Mouse (Mus musculus) embryonic facial prominence, embryonic 10.5 days (tissue): Measurements from ENCODE around the gene Tcf12. TPM values are rescaled to one million over a fixed set of nuclear protein-coding genes. Genes with fewer than 3 reads are reported as not detected.

Experiments
- DNase-seq: peaks from one replicate; pipeline ENCODE4 v3.0.0-alpha.2; 2017; ENCODE audit warnings: low spot score
- H3K27ac ChIP-seq: fragments of 300-500 bp; sonication (generic); replicated peaks from 2 replicates; pipeline ENCODE4 v1.5.1; 2016; ENCODE audit warnings: mild to moderate bottlenecking
- H3K27me3 ChIP-seq: fragments of 300-500 bp; sonication (generic); replicated peaks from 2 replicates; pipeline ENCODE4 v1.6.1; 2016; ENCODE audit warnings: low read depth, mild to moderate bottlenecking; ENCODE audit not compliant: poor library complexity, severe bottlenecking
- H3K36me3 ChIP-seq: fragments of 300-500 bp; sonication (generic); replicated peaks from 2 replicates; pipeline ENCODE4 v1.6.1; 2016; ENCODE audit warnings: mild to moderate bottlenecking, moderate library complexity
- H3K4me1 ChIP-seq: fragments of 300-500 bp; sonication (generic); 2 replicates; pipeline ENCODE4 v1.6.1; 2016
- H3K4me3 ChIP-seq: fragments of 300-500 bp; sonication (generic); 2 replicates; pipeline ENCODE4 v1.5.1; 2016; ENCODE audit warnings: mild to moderate bottlenecking, moderate library complexity
- H3K9me3 ChIP-seq: fragments of 300-500 bp; sonication (generic); 2 replicates; pipeline ENCODE4 v1.6.1; 2016; ENCODE audit warnings: mild to moderate bottlenecking
- WGBS: fragments of 180-500 bp; shearing (Covaris S2); methylation state at CpG from one replicate; pipeline ENCODE4 v1.1.7; 2016; 5-methylcytosine and 5-hydroxymethylcytosine counted together
- polyA plus RNA-seq: library from polyadenylated mRNA; unstranded; fragments of >200 nt; fragmentation: Nextera tagmentation; extraction: Ambion mirVana; gene quantifications from 2 replicates; pipeline ENCODE4 v1.2.1, GENCODE M21; 2016

Tcf12 gene
- polyA plus RNA-seq, 1 experiment from 2014 or later = 169 TPM

DNA sequence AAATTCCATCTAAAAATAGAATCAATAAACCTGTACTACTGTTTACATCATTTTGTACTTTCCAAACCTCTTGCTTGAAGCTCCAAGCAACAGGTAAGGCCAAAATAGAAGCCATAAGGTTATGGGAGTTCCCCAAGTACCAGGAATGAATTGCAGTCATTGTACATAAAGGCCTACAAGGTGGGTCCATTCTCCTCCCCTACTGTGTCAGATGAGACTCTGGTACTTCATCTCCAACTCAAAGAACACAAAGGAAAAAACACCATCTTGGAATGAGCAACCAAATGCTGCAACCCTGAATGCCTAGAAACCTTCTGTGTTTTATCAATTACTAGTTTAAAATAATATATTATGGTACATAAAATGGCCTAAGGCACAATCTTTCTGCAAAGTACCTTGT is 45.5 kb downstream of the Tcf12 start:
- no peak for DNase-seq
- Histone ChIP-seq H3K36me3 (peaks cover 8% of the 10 kb centered on the region), H3K9me3 (no peaks in the 10 kb centered on the region), H3K4me3 (no peak overlapping the region), H3K27me3 (no peaks in the 10 kb centered on the region), H3K4me1 (no peaks in the 10 kb centered on the region), H3K27ac (no peak overlapping the region)

DNA sequence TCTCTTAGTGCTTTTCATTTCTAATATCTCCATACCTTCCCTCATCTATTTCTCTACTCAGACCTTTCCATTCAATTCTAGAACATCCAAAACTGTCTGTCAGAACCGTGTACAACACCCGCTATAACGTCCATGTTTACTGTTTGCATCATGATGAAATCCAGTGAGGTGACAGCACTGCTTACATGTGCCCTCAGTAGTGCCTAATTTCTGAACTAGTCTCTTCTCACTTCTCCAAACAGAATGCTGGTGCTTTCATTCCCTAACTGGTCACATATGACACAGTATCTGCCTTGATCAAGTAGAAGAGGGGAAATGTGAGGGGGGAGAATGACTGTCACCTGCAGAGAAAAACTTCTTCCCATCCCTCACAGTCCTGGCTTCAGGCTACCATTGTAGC is 58.5 kb downstream of the Tcf12 start:
- Histone ChIP-seq H3K4me3 (no peak overlapping the region), H3K9me3 (no peaks in the 10 kb centered on the region), H3K27ac (no peak overlapping the region), H3K4me1 (0 out of 2 replicates have a peak, but pooled peaks cover 3% of the 10 kb centered on the region), H3K27me3 (no peaks in the 10 kb centered on the region), H3K36me3 (peaks cover 5% of the 10 kb centered on the region; the same call in 1 of the 2 replicates)
- DNase-seq = no peak
- 89% methylated on average over 3 of the region's 3 CpGs for WGBS

- H3K4me3 ChIP-seq = no peak overlapping the region
Observed at GRCm38 (mm10) chr9:72040156-72040555, 71.5 kb downstream of the Tcf12 start.

GRCm38 (mm10) chr9:72039369-72039768 is 72.3 kb downstream of the Tcf12 start:
- Histone ChIP-seq H3K36me3 (no peaks in the 10 kb centered on the region), H3K4me3 (no peak overlapping the region), H3K9me3 (no peaks in the 10 kb centered on the region), H3K27me3 (no peaks in the 10 kb centered on the region), H3K27ac (no peak overlapping the region), H3K4me1 (no peaks in the 10 kb centered on the region; the same call in 1 of the 2 replicates)
- no peak for DNase-seq
- 90% methylated on average over 2 of the region's 2 CpGs for WGBS

More at GRCm38 (mm10) chr9:72040156-72040555, 71.5 kb downstream of the Tcf12 start:
- no peak for DNase-seq
- Histone ChIP-seq H3K27ac (no peak overlapping the region), H3K9me3 (no peaks in the 10 kb centered on the region), H3K4me1 (no peaks in the 10 kb centered on the region; the same call in 1 of the 2 replicates), H3K27me3 (no peaks in the 10 kb centered on the region), H3K36me3 (no peaks in the 10 kb centered on the region)

- Histone ChIP-seq H3K4me3 (no peak overlapping the region), H3K36me3 (no peaks in the 10 kb centered on the region), H3K9me3 (no peaks in the 10 kb centered on the region), H3K27me3 (no peaks in the 10 kb centered on the region), H3K4me1 (no peaks in the 10 kb centered on the region; the same call in 1 of the 2 replicates), H3K27ac (no peak overlapping the region)
- WGBS = 85% methylated on average over 2 of the region's 2 CpGs
- DNase-seq = no peak
Observed at GRCm38 (mm10) chr9:72037059-72037516, 74.6 kb downstream of the Tcf12 start.

GRCm38 (mm10) chr9:72036257-72036656 is 75.4 kb downstream of the Tcf12 start:
- Histone ChIP-seq H3K27ac (no peak overlapping the region), H3K27me3 (no peaks in the 10 kb centered on the region), H3K4me3 (no peak overlapping the region), H3K9me3 (no peaks in the 10 kb centered on the region), H3K36me3 (no peaks in the 10 kb centered on the region), H3K4me1 (no peaks in the 10 kb centered on the region; the same call in 1 of the 2 replicates)
- 93% methylated on average over 3 of the region's 3 CpGs for WGBS
- no peak for DNase-seq

DNA sequence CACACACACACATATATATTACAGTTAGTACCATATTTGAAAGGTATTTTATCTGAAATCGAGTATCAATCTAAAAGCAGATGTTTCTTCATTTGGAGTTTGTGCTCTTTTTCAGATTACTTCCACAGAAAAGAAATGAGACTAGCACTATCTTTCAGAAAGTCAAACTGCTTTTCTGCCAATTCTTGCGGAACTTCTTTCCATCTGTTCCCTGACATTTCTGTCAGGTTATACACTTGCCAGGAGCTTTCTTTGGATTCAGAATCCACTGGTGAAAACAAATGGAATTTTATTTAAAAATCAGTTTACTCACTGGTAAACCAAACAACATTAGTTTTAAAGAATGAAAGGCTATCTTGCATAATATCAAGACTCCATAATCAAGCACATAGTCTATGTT is 78.4 kb downstream of the Tcf12 start:
- Histone ChIP-seq H3K27ac (no peak overlapping the region), H3K4me1 (0 out of 2 replicates have a peak, but pooled peaks cover 2% of the 10 kb centered on the region), H3K36me3 (no peaks in the 10 kb centered on the region), H3K27me3 (no peaks in the 10 kb centered on the region), H3K4me3 (no peak overlapping the region), H3K9me3 (no peaks in the 10 kb centered on the region)
- no peak for DNase-seq
- WGBS = 95% methylated on average over 2 of the region's 2 CpGs

DNA sequence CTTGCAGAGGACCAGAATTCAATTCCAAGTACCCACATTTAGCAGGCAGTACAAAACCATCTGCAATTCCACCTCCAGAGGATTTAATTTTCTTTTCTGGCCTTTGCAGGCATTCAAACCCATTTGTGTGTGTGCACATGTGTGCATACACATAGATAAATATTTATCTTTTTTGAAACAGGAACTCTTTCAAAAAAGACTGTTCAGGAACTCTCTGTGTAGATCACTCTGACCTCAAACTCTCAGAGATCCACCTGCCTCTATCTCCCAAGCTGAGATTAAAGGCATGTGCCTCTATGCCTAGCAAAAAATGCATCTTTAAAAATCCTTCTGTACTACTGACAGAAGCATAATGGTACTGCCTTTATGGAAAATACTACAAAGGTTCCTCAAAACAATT is 81.4 kb downstream of the Tcf12 start:
- H3K27ac ChIP-seq = no peak overlapping the region
- H3K36me3 ChIP-seq = no peaks in the 10 kb centered on the region
- no peak for DNase-seq
- H3K27me3 ChIP-seq = no peaks in the 10 kb centered on the region
- 0 out of 2 replicates have a peak, but pooled peaks cover 2% of the 10 kb centered on the region for H3K4me1 ChIP-seq
- H3K9me3 ChIP-seq = no peaks in the 10 kb centered on the region
- no peak overlapping the region for H3K4me3 ChIP-seq

- no peaks in the 10 kb centered on the region for H3K9me3 ChIP-seq
- DNase-seq = no peak
- 0 out of 2 replicates have a peak, but pooled peaks cover 2% of the 10 kb centered on the region for H3K4me1 ChIP-seq
- no peaks in the 10 kb centered on the region for H3K27me3 ChIP-seq
- 90% methylated on average over 1 of the region's 1 CpGs for WGBS
- H3K27ac ChIP-seq = no peak overlapping the region
- H3K4me3 ChIP-seq = no peak overlapping the region
- H3K36me3 ChIP-seq = no peaks in the 10 kb centered on the region
Observed at GRCm38 (mm10) chr9:72029601-72030000, 82.1 kb downstream of the Tcf12 start.

DNA sequence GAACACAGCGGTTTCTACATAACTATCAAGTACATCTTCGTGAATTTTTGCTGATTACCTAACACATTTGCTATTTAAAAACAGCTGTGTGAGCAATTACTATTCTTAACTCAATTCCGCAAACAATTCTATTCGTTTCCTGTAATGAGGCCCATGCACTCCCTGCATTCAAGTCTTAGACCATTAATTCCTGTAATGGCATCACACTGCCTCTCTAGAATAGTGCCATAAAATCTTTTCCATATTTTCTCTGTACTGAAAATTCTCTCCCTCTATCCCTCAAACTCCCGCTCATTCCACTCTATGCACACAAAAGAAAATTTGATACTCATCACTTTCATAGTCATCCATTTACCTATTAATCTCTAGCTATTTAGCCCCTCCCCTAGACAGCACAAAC is 88.4 kb downstream of the Tcf12 start:
- Histone ChIP-seq H3K36me3 (no peaks in the 10 kb centered on the region), H3K27ac (no peak overlapping the region), H3K4me3 (no peak overlapping the region), H3K9me3 (no peaks in the 10 kb centered on the region), H3K4me1 (peaks cover 8% of the 10 kb centered on the region; the same call in 1 of the 2 replicates), H3K27me3 (no peaks in the 10 kb centered on the region)
- WGBS = 88% methylated on average over 5 of the region's 5 CpGs
- DNase-seq = no peak

GRCm38 (mm10) chr9:72021512-72021911 is 90.2 kb downstream of the Tcf12 start:
- H3K4me1 ChIP-seq = peaks cover 8% of the 10 kb centered on the region; the same call in 1 of the 2 replicates
- WGBS = 86% methylated on average over 3 of the region's 3 CpGs

GRCm38 (mm10) chr9:72016021-72016420 is 95.7 kb downstream of the Tcf12 start:
- DNase-seq = no peak
- WGBS = 92% methylated on average over 1 of the region's 1 CpGs
- H3K9me3 ChIP-seq = no peaks in the 10 kb centered on the region
- H3K36me3 ChIP-seq = peaks cover 8% of the 10 kb centered on the region
- H3K4me3 ChIP-seq = no peak overlapping the region
- H3K27me3 ChIP-seq = no peaks in the 10 kb centered on the region
- no peaks in the 10 kb centered on the region for H3K4me1 ChIP-seq
- no peak overlapping the region for H3K27ac ChIP-seq

More at GRCm38 (mm10) chr9:72021512-72021911, 90.2 kb downstream of the Tcf12 start:
- Histone ChIP-seq H3K27me3 (no peaks in the 10 kb centered on the region), H3K4me3 (no peak overlapping the region), H3K36me3 (no peaks in the 10 kb centered on the region; the same call in 1 of the 2 replicates), H3K27ac (no peak overlapping the region), H3K9me3 (no peaks in the 10 kb centered on the region)
- DNase-seq = no peak

- no peaks in the 10 kb centered on the region for H3K4me1 ChIP-seq
- no peak for DNase-seq
- 88% methylated on average over 4 of the region's 4 CpGs for WGBS
- no peaks in the 10 kb centered on the region for H3K27me3 ChIP-seq
- H3K36me3 ChIP-seq = peaks cover 8% of the 10 kb centered on the region
- no peak overlapping the region for H3K27ac ChIP-seq
- H3K9me3 ChIP-seq = no peaks in the 10 kb centered on the region
- H3K4me3 ChIP-seq = no peak overlapping the region
Observed at GRCm38 (mm10) chr9:72014585-72015381, 96.9 kb downstream of the Tcf12 start.
